Mouse (Mus musculus) cerebellum, adult 11-12 months (tissue): ENCODE measurements around the gene Cyp4f39.
A peak's percentile ranks its signal among the peaks of the same experiment; 100 is the strongest.
"Not testable (repeated sequence)": the region's sequence is repeated elsewhere in the genome, so short reads cannot be mapped to it uniquely, and the experiment has no call there.

Source experiments
- DNase-seq: peaks from one replicate; pipeline ENCODE4 v3.0.0; 2022

Cyp4f39 gene

GRCm38 (mm10) chr17:32532356-32532755, 79.8 kb downstream of the Cyp4f39 start:
- DNase-seq: not testable (repeated sequence)

- DNase-seq: no peak
These were observed 81.5 kb downstream of the Cyp4f39 start for GRCm38 (mm10) chr17:32534068-32534467.

DNA sequence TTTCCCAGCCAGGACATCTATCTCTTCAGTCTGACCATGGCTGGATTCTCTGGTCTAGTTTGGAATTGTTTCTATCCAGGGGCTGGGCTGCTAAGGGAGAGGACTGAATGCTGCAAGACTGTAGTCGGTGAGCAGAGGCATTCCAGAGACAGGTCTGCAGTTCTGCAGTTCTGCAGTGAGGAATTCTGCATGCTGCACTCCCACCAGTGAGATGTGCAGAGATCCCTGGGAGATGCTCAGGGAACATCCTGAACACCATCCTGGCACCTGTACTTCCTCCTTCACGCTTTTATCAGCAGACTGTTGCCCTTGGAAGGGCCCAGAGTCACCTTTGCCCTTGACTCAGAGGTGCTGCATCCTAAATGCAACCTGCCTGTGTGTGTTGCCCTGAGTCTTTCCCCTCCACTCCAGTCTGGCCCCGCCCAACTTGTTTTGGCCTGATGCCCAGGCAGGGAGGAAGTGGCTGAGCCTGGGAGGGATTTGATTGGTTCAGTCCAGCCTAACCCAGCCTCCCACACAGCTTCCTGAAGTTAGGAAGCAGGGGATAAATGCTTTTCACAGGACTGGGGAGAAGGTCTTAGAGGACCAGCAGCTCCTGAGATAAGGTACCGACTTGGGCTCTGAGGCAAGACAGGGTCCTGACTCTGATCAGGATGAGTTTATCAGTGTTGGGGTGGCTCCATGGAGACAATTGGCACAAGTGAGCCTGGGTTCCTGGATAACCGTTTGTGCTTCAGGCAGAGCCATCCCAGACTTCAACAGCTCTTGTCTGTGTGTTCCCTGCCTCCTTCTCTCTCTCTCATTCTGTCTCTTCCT, 83.7 kb downstream of the Cyp4f39 start, which contains the start of gene Cyp4f16:
Gene Cyp4f16 (plus strand): TSS at position 508 of the 816 bp plus-strand sequence.
- peak; percentile 89 for DNase-seq

DNA sequence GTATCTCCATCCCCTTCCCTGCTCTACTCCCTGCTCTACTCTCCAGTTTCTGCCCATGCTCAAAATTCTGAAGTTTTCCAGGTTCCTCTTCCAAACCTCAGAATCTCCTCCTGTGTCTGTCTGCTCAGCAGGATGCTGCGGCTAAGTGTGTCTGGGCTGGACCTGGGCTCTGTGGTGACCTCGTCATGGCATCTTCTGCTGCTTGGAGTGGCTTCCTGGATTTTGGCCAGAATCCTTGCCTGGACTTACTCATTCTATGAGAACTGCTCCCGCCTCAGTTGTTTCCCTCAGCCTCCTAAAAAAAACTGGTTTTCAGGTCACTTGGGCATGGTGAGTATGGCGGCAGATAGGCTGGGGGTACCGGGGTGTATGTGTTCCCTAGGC, 84.3 kb downstream of the Cyp4f39 start:
- peak; percentile 41 for DNase-seq
